Mouse (Mus musculus) forebrain, embryonic 14.5 days (tissue): Measurements from ENCODE around the gene Slc5a4b. TPM values are rescaled to one million over a fixed set of nuclear protein-coding genes. Genes with fewer than 3 reads are reported as not detected.
A peak's percentile ranks its signal among the peaks of the same experiment; 100 is the strongest.
"Not testable (repeated sequence)": the region's sequence is repeated elsewhere in the genome, so short reads cannot be mapped to it uniquely, and the experiment has no call there.

ENCODE experiments used
- ATAC-seq: fragments of 200-750 bp; cut with Nextera tagmentation; 2 replicates; pipeline ENCODE4 v1.8.0; 2017; ENCODE audit warnings: mild to moderate bottlenecking, moderate library complexity
- DNase-seq: peaks from one replicate; pipeline ENCODE4 v3.0.0-alpha.2; 2015; ENCODE audit warnings: low spot score
- H3K27ac ChIP-seq: fragments of 300-500 bp; sonication (generic); 2 replicates; pipeline ENCODE4 v1.5.1; 2014; ENCODE audit warnings: low read depth, mild to moderate bottlenecking, control low read depth, low read length, moderate library complexity
- H3K27me3 ChIP-seq: fragments of 300-500 bp; sonication (generic); replicated peaks from 2 replicates; pipeline ENCODE4 v1.6.1; 2014; ENCODE audit warnings: low read length, control low read depth, mixed read lengths; ENCODE audit not compliant: control insufficient read depth, insufficient read depth
- H3K36me3 ChIP-seq: fragments of 300-500 bp; sonication (generic); 2 replicates; pipeline ENCODE4 v1.6.1; 2014; ENCODE audit warnings: low read length, control low read depth; ENCODE audit not compliant: control insufficient read depth, insufficient read depth
- H3K4me1 ChIP-seq: fragments of 300-500 bp; sonication (generic); 2 replicates; pipeline ENCODE4 v1.6.1; 2014; ENCODE audit warnings: antibody characterized with exemption, low read length, control low read depth; ENCODE audit not compliant: control insufficient read depth, insufficient read depth
- H3K4me2 ChIP-seq: fragments of 300-500 bp; sonication (generic); 2 replicates; pipeline ENCODE4 v1.6.1; 2014; ENCODE audit warnings: mild to moderate bottlenecking, control low read depth, low read length
- H3K4me3 ChIP-seq: fragments of 300-500 bp; sonication (generic); 2 replicates; pipeline ENCODE4 v1.5.1; 2014; ENCODE audit warnings: low read depth, low read length, control low read depth
- H3K9ac ChIP-seq: fragments of 300-500 bp; sonication (generic); 2 replicates; pipeline ENCODE4 v1.6.1; 2014; ENCODE audit warnings: mild to moderate bottlenecking, low read length, control low read depth, moderate library complexity
- H3K9me3 ChIP-seq: fragments of 300-500 bp; sonication (generic); replicated peaks from 2 replicates; pipeline ENCODE4 v1.6.1; 2016; ENCODE audit warnings: low read length, control low read depth, mixed read lengths; ENCODE audit not compliant: control insufficient read depth
- WGBS: fragments of 180-500 bp; shearing (Covaris S2); extraction: QIAGEN DNeasy Blood & Tissue Kit; methylation state at CpG from one replicate; pipeline ENCODE4 v1.1.7; 2014; 5-methylcytosine and 5-hydroxymethylcytosine counted together
- polyA plus RNA-seq: library from polyadenylated mRNA; unstranded; fragments of >200 nt; fragmentation: Nextera tagmentation; extraction: Ambion mirVana; gene quantifications from 2 replicates; pipeline ENCODE4 v1.2.1, GENCODE M21; 2014

The Slc5a4b gene
- polyA plus RNA-seq, 1 experiment from 2014 or later, result not detected

DNA sequence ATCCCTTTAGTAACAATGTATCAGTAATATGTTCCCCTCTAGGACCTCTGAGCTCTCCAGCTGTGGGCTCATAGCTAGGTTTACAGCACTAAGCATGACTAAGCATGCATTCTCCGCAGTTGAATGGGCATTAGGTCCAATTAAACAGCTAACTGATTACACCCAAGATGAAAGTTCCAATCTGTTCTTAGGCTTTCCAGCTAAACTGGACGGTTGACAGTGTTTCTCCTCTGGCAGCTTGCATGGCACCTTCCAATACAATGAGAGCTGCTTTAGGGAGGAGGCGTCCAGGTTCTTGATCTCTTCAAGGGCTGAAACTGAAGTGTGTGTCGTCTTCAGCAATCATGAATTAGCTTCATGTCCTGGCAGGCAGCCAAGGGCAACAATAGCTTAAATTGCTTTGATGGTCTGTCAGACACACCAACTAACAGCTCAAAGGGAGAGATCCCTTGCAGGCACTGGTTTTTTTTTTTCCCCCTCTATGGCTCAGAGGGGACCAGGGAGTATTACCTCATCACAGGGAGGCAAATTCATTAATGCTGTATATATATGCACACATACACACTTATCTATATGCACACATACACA, 9.5 kb upstream of the Slc5a4b start:
- Histone ChIP-seq H3K4me3 (no peak overlapping the region), H3K4me1 (no peaks in the 10 kb centered on the region; the same call in 1 of the 2 replicates), H3K36me3 (no peaks in the 10 kb centered on the region), H3K27me3 (no peaks in the 10 kb centered on the region), H3K9ac (no peak overlapping the region), H3K4me2 (no peak overlapping the region), H3K9me3 (no peaks in the 10 kb centered on the region), H3K27ac (no peak overlapping the region)
- DNase-seq, result peak; percentile 59
- ATAC-seq, result no peak
- 15% methylated on average over 4 of the region's 4 CpGs for WGBS

- H3K4me3 ChIP-seq, result no peak overlapping the region
- DNase-seq, result no peak
- no peak overlapping the region for H3K4me2 ChIP-seq
- no peak overlapping the region for H3K27ac ChIP-seq
- ATAC-seq, result no peak
- H3K4me1 ChIP-seq, result no peaks in the 10 kb centered on the region; the same call in 1 of the 2 replicates
- no peaks in the 10 kb centered on the region for H3K9me3 ChIP-seq
- 28% methylated on average over 1 of the region's 1 CpGs for WGBS
- H3K9ac ChIP-seq, result no peak overlapping the region
- H3K27me3 ChIP-seq, result no peaks in the 10 kb centered on the region
- H3K36me3 ChIP-seq, result no peaks in the 10 kb centered on the region
These were observed 8.0 kb upstream of the Slc5a4b start for GRCm38 (mm10) chr10:76118741-76119140.

DNA sequence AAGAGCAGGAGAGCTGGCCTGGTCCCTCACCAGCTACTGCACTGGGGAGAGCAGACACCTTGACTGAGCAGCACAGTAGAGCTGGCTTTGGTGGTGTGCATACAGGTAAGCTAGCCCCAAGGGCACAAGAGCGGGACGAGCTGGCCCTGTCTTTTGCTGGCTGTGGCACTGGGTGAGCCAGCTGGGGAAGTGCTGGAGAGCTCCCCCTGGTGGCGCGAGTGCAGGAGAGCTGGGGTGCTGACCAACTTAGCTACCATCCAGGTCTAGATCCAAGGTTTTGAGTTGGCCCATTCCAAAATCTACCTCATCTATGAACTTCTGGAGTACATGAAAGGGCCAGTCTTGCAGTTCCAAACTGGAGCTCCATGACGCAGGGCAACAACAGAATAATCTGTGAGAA, 7.2 kb upstream of the Slc5a4b start:
- ATAC-seq (no peak), DNase-seq (no peak)
- Histone ChIP-seq H3K4me1 (no peaks in the 10 kb centered on the region; the same call in 1 of the 2 replicates), H3K4me2 (no peak overlapping the region), H3K27me3 (no peaks in the 10 kb centered on the region), H3K9me3 (no peaks in the 10 kb centered on the region), H3K36me3 (no peaks in the 10 kb centered on the region), H3K27ac (no peak overlapping the region), H3K4me3 (no peak overlapping the region), H3K9ac (no peak overlapping the region)
- 23% methylated on average over 5 of the region's 5 CpGs for WGBS

- Histone ChIP-seq H3K4me3 (no peak overlapping the region), H3K9me3 (no peaks in the 10 kb centered on the region), H3K9ac (no peak overlapping the region), H3K27ac (no peak overlapping the region), H3K4me1 (no peaks in the 10 kb centered on the region), H3K36me3 (no peaks in the 10 kb centered on the region), H3K27me3 (no peaks in the 10 kb centered on the region), H3K4me2 (no peak overlapping the region)
- no peak for DNase-seq
- 71% methylated on average over 9 of the region's 9 CpGs for WGBS
- no peak for ATAC-seq
These were observed 13.4 kb downstream of the Slc5a4b start for GRCm38 (mm10) chr10:76097368-76097767.

DNA sequence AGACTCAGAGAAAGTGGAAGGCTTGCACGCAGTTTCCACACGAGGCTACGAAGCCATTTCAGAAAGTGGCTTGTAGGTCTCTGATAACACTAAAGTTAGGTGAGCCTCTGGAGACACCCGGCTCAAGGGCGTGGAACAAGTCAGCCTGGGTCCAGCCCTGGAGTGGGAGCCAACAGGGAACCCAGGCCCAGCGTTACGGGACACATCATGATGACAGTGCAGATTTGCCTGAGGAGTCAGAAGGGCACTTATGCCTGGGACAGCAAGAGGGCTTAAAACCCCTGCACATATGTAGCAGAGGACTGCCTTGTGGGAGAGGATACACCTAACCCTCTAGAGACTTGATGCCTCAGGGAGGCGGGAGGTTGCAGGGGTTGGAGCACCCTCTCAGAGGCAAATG, 14.2 kb downstream of the Slc5a4b start:
- 94% methylated on average over 8 of the region's 8 CpGs for WGBS
- Histone ChIP-seq H3K4me2 (no peak overlapping the region), H3K36me3 (no peaks in the 10 kb centered on the region), H3K9ac (no peak overlapping the region), H3K9me3 (no peaks in the 10 kb centered on the region), H3K4me1 (no peaks in the 10 kb centered on the region), H3K27me3 (no peaks in the 10 kb centered on the region), H3K27ac (no peak overlapping the region), H3K4me3 (no peak overlapping the region)
- no peak for ATAC-seq
- no peak for DNase-seq

GRCm38 (mm10) chr10:76077008-76077407, 33.8 kb downstream of the Slc5a4b start:
- H3K27me3 ChIP-seq, H3K4me2 ChIP-seq, H3K27ac ChIP-seq, ATAC-seq, DNase-seq, H3K4me3 ChIP-seq, H3K36me3 ChIP-seq, H3K4me1 ChIP-seq, H3K9ac ChIP-seq, H3K9me3 ChIP-seq: not testable (repeated sequence)
- WGBS, result 96% methylated on average over 2 of the region's 2 CpGs

DNA sequence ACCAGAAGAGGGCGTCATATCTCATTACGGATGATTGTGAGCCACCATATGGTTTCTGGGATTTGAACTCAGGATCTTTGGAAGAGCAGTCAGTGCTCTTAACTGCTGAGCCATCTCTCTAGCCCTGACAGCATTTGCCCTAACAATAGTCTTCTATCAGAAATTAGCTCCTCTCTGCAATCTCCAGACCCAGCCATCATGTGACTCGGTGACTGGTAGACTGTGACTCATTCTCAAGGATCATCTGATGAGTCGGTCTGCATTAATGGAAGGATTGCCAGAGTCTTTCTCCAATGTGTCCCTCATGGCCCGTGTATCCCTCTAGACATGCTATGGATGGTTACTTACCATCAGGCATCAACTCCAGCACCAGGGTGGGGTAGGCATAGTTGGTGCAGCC, 38.7 kb downstream of the Slc5a4b start:
- not testable (repeated sequence) for ATAC-seq, DNase-seq, H3K4me3 ChIP-seq, H3K27ac ChIP-seq, H3K36me3 ChIP-seq, H3K27me3 ChIP-seq, H3K4me1 ChIP-seq, H3K4me2 ChIP-seq, H3K9me3 ChIP-seq, H3K9ac ChIP-seq
- 95% methylated on average over 5 of the region's 5 CpGs for WGBS

GRCm38 (mm10) chr10:76067674-76068613, 42.8 kb downstream of the Slc5a4b start:
- H3K4me1 ChIP-seq, result no peaks in the 10 kb centered on the region
- no peaks in the 10 kb centered on the region for H3K36me3 ChIP-seq
- H3K4me2 ChIP-seq, result no peak overlapping the region
- no peak overlapping the region for H3K4me3 ChIP-seq
- H3K27ac ChIP-seq, result no peak overlapping the region
- peak; percentile 27 for DNase-seq
- WGBS, result 17% methylated on average over 12 of the region's 12 CpGs
- no peaks in the 10 kb centered on the region for H3K9me3 ChIP-seq
- ATAC-seq, result no peak
- H3K27me3 ChIP-seq, result no peaks in the 10 kb centered on the region
- H3K9ac ChIP-seq, result no peak overlapping the region

- ATAC-seq (no peak), DNase-seq (no peak)
- no peak overlapping the region for H3K27ac ChIP-seq
- H3K4me1 ChIP-seq, result no peaks in the 10 kb centered on the region
- no peaks in the 10 kb centered on the region for H3K9me3 ChIP-seq
- no peaks in the 10 kb centered on the region for H3K27me3 ChIP-seq
- no peak overlapping the region for H3K9ac ChIP-seq
- no peaks in the 10 kb centered on the region for H3K36me3 ChIP-seq
- H3K4me3 ChIP-seq, result no peak overlapping the region
- no peak overlapping the region for H3K4me2 ChIP-seq
- 91% methylated on average over 5 of the region's 5 CpGs for WGBS
These were observed 48.3 kb downstream of the Slc5a4b start for GRCm38 (mm10) chr10:76062439-76062838.
